Mouse (Mus musculus): ENCODE measurements around the gene Mapk8ip1.

DNA sequence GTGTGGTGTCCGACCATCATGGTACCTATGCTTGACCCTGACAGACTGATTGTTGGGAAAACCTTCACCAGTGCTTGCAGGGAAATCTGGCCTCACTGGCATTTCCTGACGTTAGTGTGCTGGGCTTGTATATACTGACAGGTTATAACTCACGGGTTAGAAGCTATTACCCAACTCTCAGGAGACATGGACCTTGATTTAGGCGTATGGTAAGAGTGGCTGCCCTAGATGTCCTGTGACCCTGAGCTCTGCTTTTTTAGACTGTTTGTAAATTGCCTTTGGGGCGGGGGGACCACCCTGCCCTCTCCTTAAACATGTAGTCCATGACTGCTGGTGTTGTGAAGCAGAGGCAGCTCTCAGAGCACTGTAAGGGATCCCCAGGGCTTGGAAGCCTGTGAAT, 50.4 kb downstream of the Mapk8ip1 start:
- no peak for TF ChIP-seq CTCF (IDR thresholded peaks at IDR 0.05; ENCODE audit: low read depth, low read length)
- TF ChIP-seq GATA1 (IDR thresholded peaks at IDR 0.05; ENCODE audit: borderline replicate concordance, low read length), result no peak
- TF ChIP-seq TAL1 (conservative IDR thresholded peaks at IDR 0.05; ENCODE audit: low read depth, low read length), result no peak
- no peak for TF ChIP-seq POLR2AphosphoS5 (IDR thresholded peaks at IDR 0.05; ENCODE audit: insufficient replicate concordance, low read depth, low read length)
